Mouse (Mus musculus) embryo, embryonic 10 days (tissue): Measurements from ENCODE around the gene Snapc4.

Experiments
- DNase-seq: peaks from one replicate; pipeline ENCODE4 v3.0.0-alpha.2; 2015; ENCODE audit warnings: low spot score

The Snapc4 gene

GRCm38 (mm10) chr2:26339204-26339551 lies 41.3 kb downstream of the Snapc4 start:
- no peak for DNase-seq

GRCm38 (mm10) chr2:26338302-26339203 lies 41.9 kb downstream of the Snapc4 start:
- DNase-seq = no peak

- no peak for DNase-seq
These were observed 49.8 kb downstream of the Snapc4 start for GRCm38 (mm10) chr2:26330702-26331101.

- no peak for DNase-seq
These were observed 50.4 kb downstream of the Snapc4 start for GRCm38 (mm10) chr2:26330056-26330468.

- DNase-seq = no peak
These were observed 51.1 kb downstream of the Snapc4 start for GRCm38 (mm10) chr2:26329402-26329801.

GRCm38 (mm10) chr2:26327852-26328251 lies 52.6 kb downstream of the Snapc4 start:
- DNase-seq = no peak

GRCm38 (mm10) chr2:26325386-26326181 lies 54.9 kb downstream of the Snapc4 start:
- peak; percentile 75 for DNase-seq

- DNase-seq = no peak
These were observed 55.5 kb downstream of the Snapc4 start for GRCm38 (mm10) chr2:26324917-26325316.

- DNase-seq = no peak
These were observed 56.7 kb downstream of the Snapc4 start for GRCm38 (mm10) chr2:26323589-26324325.

- no peak for DNase-seq
These were observed 59.9 kb downstream of the Snapc4 start for GRCm38 (mm10) chr2:26320245-26321185.

GRCm38 (mm10) chr2:26319519-26320244 lies 60.8 kb downstream of the Snapc4 start:
- DNase-seq = no peak

- no peak for DNase-seq
These were observed 61.3 kb downstream of the Snapc4 start for GRCm38 (mm10) chr2:26319109-26319508.

- DNase-seq = no peak
These were observed 62.3 kb downstream of the Snapc4 start for GRCm38 (mm10) chr2:26317991-26318672.

GRCm38 (mm10) chr2:26317371-26317770 lies 63.1 kb downstream of the Snapc4 start:
- no peak for DNase-seq

GRCm38 (mm10) chr2:26316576-26317246 lies 63.7 kb downstream of the Snapc4 start:
- no peak for DNase-seq

- peak; percentile 53 for DNase-seq
These were observed 64.5 kb downstream of the Snapc4 start for GRCm38 (mm10) chr2:26315925-26316311.

GRCm38 (mm10) chr2:26315072-26315924 lies 65.2 kb downstream of the Snapc4 start, which contains the start of gene Gpsm1:
Gpsm1 (plus strand) TSS chr2:26315515.
- peak; percentile 91 for DNase-seq
